Mouse (Mus musculus) brain, embryonic 18.5 days (tissue): ENCODE data around the gene Prkcg.

ENCODE experiments used
- DNase-seq: peaks from one replicate; pipeline ENCODE4 v3.0.0-alpha.2; 2012; ENCODE audit warnings: low read depth, low spot score

The Prkcg gene

DNA sequence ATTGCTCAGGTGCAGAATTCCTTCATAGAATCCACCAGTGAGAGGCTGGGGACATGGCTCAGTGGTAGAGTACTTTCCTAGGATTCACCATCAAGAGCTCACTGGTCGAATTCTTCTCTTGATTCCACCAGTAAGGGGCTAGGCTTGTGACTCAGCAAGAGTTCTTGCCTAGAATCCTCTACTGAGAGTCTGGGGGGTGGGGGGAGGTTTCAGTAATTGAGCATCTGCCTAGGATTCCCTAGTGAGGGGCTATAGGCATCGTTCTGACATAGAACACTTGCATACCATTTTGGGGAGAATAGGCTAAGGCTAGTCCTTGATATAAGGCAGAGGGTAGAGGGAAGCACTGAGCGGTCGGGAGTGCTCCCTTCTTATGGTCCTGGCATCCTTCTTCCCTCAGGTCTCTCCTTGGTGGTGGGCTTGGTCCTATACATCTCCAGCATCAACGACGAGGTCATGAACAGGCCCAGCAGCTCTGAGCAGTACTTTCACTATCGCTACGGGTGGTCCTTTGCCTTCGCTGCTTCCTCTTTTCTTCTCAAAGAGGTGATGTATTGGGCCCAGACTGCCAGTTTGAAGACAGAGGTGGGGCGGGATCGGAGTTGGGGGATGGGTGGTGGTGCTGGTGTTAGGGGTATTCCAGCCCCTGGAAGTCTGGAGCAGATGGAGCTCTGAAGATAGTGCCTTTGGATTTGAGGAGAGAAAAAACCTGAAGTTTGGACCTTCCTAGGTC, 76.7 kb downstream of the Prkcg start:
- DNase-seq, result no peak

DNA sequence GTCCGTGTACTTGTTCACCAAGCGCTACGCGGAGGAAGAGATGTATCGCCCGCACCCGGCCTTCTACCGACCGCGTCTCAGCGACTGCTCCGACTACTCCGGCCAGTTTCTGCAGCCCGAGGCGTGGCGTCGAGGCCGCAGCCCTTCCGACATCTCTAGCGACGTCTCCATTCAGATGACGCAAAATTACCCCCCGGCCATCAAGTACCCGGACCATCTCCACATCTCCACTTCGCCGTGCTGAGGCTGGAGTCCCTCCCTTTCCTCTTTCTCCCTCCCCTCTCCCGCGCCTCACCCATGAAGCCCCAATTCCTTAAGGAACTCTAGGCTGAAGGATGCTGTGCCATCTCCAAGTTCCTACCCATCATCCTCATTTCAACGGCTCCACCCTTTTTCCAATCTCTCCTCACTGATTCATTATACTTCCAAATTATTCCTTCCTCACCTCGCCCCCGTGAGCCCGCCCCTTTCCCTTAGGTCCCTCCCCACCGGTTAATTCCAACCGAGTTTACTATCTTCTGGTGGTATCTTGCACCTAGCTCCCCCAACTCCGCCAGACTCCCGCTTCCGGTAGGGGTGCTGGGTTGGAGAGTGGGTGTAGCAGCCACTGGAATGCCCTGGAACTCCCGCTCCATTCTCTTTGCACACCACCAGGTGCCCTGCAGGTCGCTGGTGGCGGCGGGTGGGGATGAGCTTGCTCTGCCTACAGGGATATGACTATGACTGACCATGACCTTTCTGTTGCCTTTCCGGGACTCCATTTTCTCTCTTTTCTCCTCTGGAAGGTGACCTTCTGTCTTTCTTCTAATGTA, 77.9 kb downstream of the Prkcg start:
- DNase-seq, result no peak

DNA sequence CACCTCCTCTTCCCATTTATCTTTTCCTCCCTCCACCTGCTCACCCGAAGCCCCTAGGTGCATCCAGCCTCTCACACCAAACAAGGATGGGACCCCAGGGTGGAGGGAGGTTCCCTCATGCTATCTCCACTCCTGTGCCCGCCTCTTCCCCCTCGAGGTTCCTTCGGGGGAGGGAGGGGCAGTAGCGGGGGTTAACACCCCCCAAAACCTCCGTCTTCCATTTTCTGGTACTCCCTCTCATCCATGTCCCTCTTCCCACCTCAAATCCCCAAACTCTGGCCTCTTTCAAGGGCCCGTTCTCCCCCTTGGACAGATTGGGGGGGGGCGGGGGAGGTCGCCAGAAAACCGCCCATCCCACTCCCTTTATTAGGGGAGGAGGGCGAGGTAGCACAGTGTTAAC, 78.6 kb downstream of the Prkcg start:
- DNase-seq, result no peak

DNA sequence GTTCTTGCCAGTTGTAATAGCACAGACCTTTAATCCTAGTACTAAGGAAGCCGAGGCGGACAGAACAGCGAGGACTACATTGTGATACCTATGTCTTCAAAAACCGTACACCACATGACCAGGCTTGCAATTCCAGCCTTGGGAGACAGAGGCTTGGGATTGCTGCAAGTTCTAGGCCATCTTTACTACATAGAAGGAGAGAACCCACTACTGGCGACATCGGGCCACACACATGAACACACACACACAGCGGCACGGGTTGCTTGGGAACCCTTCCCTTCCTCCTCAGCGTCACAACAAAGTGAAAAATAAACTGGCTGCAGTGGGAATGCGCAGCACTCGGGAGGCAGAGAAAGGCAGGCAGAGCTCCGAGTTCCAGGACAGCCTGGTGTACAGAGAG, 79.3 kb downstream of the Prkcg start:
- DNase-seq, result no peak

DNA sequence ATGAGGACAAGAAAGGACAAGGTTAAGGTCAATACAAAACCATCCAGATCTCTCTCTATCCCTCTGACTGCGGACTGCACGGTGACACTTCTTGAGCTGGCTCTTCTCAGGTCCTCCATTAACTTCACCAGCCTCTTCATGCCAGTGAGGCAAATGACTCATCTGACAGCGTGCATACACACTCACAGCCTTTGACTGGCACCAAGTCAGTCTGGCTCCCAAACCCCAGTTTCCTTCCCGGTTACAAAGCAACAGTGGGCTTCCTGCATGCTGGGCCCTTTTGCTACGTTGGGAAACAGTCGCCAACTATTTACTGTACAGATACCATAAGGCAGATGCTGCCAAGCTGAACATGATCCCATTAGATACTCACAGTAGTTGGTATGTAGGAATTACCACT, 80.2 kb downstream of the Prkcg start:
- DNase-seq, result no peak

DNA sequence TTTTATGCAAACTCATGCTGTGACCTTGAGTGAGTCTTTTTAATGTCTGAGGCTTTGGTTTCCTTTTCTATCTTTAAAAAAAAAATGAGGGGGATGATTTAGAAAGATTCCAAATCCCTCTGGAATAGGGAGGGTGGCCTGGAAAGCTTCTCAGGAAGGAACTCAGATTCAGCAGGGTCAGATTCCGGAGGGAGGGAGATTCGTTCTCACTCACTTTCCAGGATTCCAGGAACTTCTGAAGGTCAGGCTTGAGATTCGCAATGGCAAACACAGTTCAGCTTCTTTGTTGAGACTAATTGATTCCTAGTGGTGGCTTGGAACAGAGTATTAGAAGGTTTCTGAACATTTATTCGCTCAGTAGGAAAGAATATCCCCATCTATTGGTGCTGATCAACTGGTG, 81.4 kb downstream of the Prkcg start:
- DNase-seq, result no peak

DNA sequence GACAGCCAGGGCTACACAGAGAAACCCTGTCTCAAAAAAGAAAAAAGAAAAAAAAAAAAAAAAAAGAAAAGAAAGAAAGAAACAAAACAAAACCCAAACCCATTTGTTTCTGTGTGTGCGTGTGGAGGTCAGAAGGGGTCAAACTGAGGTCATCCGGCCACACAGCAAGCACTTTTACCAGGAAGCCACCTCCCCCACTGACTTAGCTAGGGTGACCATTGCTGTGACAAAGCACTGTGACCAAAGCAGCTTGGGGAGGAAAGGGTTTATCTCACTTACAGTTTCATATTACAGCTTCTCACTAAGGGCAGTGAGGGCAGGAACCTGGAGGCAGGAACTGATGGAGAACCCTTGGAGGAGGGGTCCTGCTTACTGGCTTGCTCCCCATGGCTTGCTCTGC, 83.4 kb downstream of the Prkcg start:
- no peak for DNase-seq

DNA sequence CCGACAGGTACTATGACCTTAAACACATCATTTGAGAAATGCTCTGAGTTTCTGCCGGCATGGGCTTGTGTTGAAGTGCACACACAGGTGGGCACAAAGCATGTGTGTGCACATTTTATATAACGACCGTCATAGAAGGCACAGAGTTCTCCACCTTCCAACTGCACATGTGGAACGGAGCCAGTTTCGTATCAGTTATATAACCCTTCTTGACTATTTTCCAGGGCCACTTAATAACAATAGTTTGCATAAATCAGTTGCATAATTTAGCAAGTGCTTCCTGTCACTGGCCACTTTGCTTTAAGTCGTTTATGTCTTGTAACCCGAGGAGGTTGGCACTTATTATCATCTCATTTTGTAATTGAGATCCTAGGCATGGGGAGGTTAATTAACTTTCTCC, 84.8 kb downstream of the Prkcg start:
- DNase-seq, result no peak

DNA sequence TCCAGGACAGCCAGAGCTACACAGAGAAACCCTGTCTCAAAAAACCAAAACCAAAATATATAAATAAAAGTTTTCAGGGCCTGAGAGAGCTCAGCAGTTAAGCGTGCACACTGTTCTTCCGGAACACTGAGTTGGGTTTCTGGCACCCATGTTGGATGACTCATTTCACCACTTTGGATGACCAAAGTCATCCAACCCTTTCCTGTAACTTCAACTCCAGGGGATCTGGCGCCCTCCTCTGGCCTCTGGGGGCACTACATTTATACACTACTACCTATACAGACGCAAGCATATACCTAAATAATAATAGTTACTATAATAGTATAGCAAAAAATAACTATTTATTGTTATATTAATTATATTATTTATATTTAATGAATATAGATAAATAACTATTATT, 87.9 kb downstream of the Prkcg start:
- no peak for DNase-seq
